Mouse (Mus musculus): ENCODE results near the gene Phxr2.

GRCm38 (mm10) chr10:99171961-99172497 is 45.9 kb upstream of the Phxr2 start:
- TF ChIP-seq UBTF (IDR thresholded peaks at IDR 0.05; ENCODE audit: low read depth, low read length): no peak
- TF ChIP-seq MAZ (IDR thresholded peaks at IDR 0.05; ENCODE audit: low read depth, low read length): no peak
- TF ChIP-seq CTCF (conservative IDR thresholded peaks at IDR 0.05 in 1 of 2, IDR thresholded peaks at IDR 0.05 in 1 of 2; ENCODE audit: low read depth in 2 of 2, low read length in 2 of 2): no peak
- no peak for TF ChIP-seq ZC3H11A (IDR thresholded peaks at IDR 0.05; ENCODE audit: low read depth, low read length)
- TF ChIP-seq MEF2A (IDR thresholded peaks at IDR 0.05; ENCODE audit: borderline replicate concordance, low read depth, low read length): no peak
- TF ChIP-seq POLR2A (IDR thresholded peaks at IDR 0.05; ENCODE audit: low read depth, low read length): no peak
- no peak for TF ChIP-seq NELFE (IDR thresholded peaks at IDR 0.05; ENCODE audit: low read depth, low read length)
- no peak for TF ChIP-seq KAT2A (IDR thresholded peaks at IDR 0.05; ENCODE audit: insufficient replicate concordance, low read length)
- TF ChIP-seq JUND (conservative IDR thresholded peaks at IDR 0.05; ENCODE audit: low read depth, low read length): no peak
- no peak for TF ChIP-seq POLR2AphosphoS2 (IDR thresholded peaks at IDR 0.05; ENCODE audit: low read depth, low read length)
- TF ChIP-seq MAFK (IDR thresholded peaks at IDR 0.05; ENCODE audit: insufficient replicate concordance, low read length): no peak
- no peak for TF ChIP-seq CHD1 (IDR thresholded peaks at IDR 0.05; ENCODE audit: low read depth, low read length)
- no peak for TF ChIP-seq TCF12 (IDR thresholded peaks at IDR 0.05; ENCODE audit: low read depth, low read length)
- no peak for TF ChIP-seq CHD2 (IDR thresholded peaks at IDR 0.05; ENCODE audit: low read length)

All from CH12.LX (cell line).